Mouse (Mus musculus): ENCODE results near the gene Nat8f2. TPM values are rescaled to one million over a fixed set of nuclear protein-coding genes. Genes with fewer than 3 reads are reported as not detected.

The Nat8f2 gene
- 0.22 TPM for polyA plus RNA-seq (2015; fragmentation: Illumina TruSeq; extraction: RNeasy Lipid Tissue Mini Kit (QIAGEN cat#74804); ENCODE audit: low read depth, low replicate concordance)

GRCm38 (mm10) chr6:85869006-85869405 lies at the start of gene Nat8f2:
Gene Nat8f2, minus strand, starts transcription at chr6:85869158.

DNA sequence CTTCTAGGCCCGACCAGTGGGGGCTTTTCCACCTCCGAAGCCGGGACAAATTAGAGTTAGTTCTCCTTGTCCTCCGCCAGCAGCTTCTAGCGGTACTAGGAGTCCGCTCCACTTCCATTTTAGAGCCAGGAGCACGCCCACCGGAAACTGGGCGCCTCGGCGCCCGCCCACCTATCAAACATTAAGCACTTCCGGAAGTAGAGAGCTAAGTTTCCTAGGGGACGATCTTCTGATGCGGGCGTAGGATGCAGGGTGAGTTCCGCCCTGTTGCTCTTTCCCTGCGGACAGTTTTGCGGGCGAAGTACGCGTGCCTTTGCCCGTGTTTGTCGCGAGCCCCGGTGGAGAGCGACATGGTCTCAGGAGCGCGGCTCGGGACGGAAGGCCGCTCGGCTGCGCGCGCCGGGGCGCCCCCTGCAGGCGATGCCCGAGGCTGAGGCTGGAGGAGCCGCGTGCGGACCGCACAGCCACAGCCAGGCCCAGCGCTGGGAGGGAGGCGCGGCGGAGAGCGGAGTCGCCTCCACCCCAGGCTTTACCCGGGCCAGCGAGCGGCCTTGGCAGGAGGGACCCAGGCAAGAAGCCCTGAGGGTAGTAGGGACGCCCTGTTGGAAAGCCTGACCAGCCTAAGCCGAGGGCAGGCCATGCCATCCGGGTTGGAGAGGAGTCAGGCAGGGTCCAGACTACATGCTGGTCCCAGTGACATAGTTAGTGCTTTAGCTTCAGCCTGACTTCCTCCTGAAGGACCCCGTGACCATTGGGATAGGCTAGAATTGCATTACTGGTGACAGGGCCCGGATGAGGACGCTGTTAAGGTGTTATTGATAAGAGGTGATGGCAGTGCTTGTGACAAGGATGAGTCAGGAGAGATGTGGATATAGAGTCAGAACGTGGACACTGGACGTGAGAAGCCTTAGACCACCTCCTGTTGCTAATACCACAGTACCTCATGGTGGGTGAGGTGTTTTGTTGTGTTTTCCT lies 46.9 kb upstream of the Nat8f2 start, which contains the start of gene Nat8f1:
TSS of gene Nat8f1 (minus strand) at position 149 of the 975 bp plus-strand sequence.

DNA sequence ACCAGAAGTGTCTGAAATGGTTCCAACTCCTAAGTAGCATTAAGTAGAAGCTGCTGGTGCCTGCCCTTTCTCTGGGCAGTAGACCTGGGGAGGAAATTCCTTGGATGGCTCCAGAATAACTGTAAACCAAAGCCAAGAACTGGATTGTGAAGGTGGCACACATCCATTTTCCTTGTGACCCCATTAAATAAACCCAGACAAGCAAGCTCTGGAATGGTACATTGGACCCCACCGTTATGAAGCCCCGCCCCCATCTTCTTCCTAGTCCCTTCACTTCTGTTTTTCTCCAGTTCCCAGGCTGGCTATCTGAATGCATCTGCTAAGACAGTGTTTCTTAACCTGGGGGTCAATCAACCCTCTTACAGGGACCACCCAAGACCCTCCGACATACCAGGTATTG lies 42.6 kb upstream of the Nat8f2 start, which contains the start of gene Tprkb:
TSS of gene Tprkb (plus strand) at position 279 of the 400 bp plus-strand sequence.

DNA sequence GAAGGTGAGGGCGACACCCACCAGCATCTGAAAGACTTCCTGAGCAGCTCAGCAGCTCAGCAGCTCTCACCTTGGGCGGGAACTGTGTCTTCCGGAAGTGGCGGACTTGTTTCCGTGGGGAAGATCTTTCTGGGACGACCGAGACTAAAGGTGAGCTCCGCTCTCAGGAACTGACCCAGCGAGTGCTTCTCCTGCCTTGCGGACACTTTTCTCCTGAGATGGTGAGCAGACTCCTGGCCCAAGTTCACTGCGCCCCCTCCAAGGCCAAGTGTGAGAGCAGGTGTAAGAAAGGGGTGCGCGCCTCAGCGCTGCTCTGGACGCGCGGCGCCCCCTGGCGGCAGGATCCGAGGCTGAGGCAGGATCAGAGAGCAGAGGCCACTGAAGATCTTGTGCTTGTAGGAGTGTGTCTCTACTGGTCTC lies 35.7 kb upstream of the Nat8f2 start, which contains the start of gene Nat8f4:
TSS of gene Nat8f4 (minus strand) at position 243 of the 420 bp plus-strand sequence.

GRCm38 (mm10) chr6:85831796-85832321 lies 37.1 kb downstream of the Nat8f2 start, which contains the start of gene Nat8:
Gene Nat8, minus strand, starts transcription at chr6:85832082.

GRCm38 (mm10) chr6:85820837-85821236 lies 48.1 kb downstream of the Nat8f2 start, which contains the start of the genes Nat8f6 and Nat8f5:
Gene Nat8f6, minus strand, starts transcription at chr6:85820954.
Gene Nat8f5, minus strand, starts transcription at chr6:85820972.

Other genes with a start within 250 kb of the Nat8f2 start
- gene Nat8f7, start 156.0 kb downstream of the Nat8f2 start, polyA plus RNA-seq (2015; fragmentation: Illumina TruSeq; extraction: RNeasy Lipid Tissue Mini Kit (QIAGEN cat#74804); ENCODE audit: low read depth, low replicate concordance): 1.00 TPM
- gene Nat8f3, start 103.4 kb downstream of the Nat8f2 start, polyA plus RNA-seq (2015; fragmentation: Illumina TruSeq; extraction: RNeasy Lipid Tissue Mini Kit (QIAGEN cat#74804); ENCODE audit: low read depth, low replicate concordance): 11.6 TPM
- gene Nat8f6, start 48.2 kb downstream of the Nat8f2 start, polyA plus RNA-seq (2015; fragmentation: Illumina TruSeq; extraction: RNeasy Lipid Tissue Mini Kit (QIAGEN cat#74804); ENCODE audit: low read depth, low replicate concordance): 0.98 TPM
- 5.1 TPM for gene Nat8f5, start 48.2 kb downstream of the Nat8f2 start, polyA plus RNA-seq (2015; fragmentation: Illumina TruSeq; extraction: RNeasy Lipid Tissue Mini Kit (QIAGEN cat#74804); ENCODE audit: low read depth, low replicate concordance)
- 4.3 TPM for gene Nat8, start 37.1 kb downstream of the Nat8f2 start, polyA plus RNA-seq (2015; fragmentation: Illumina TruSeq; extraction: RNeasy Lipid Tissue Mini Kit (QIAGEN cat#74804); ENCODE audit: low read depth, low replicate concordance)
- 12.3 TPM for gene Nat8f4, start 35.7 kb upstream of the Nat8f2 start, polyA plus RNA-seq (2015; fragmentation: Illumina TruSeq; extraction: RNeasy Lipid Tissue Mini Kit (QIAGEN cat#74804); ENCODE audit: low read depth, low replicate concordance)
- 133 TPM for gene Tprkb, start 42.7 kb upstream of the Nat8f2 start, polyA plus RNA-seq (2015; fragmentation: Illumina TruSeq; extraction: RNeasy Lipid Tissue Mini Kit (QIAGEN cat#74804); ENCODE audit: low read depth, low replicate concordance)
- gene Nat8f1, start 46.5 kb upstream of the Nat8f2 start, polyA plus RNA-seq (2015; fragmentation: Illumina TruSeq; extraction: RNeasy Lipid Tissue Mini Kit (QIAGEN cat#74804); ENCODE audit: low read depth, low replicate concordance): 41.6 TPM
- gene Dusp11, start 92.5 kb upstream of the Nat8f2 start, polyA plus RNA-seq (2015; fragmentation: Illumina TruSeq; extraction: RNeasy Lipid Tissue Mini Kit (QIAGEN cat#74804); ENCODE audit: low read depth, low replicate concordance): 62.3 TPM
- not detected for gene Figla, start 147.0 kb upstream of the Nat8f2 start, polyA plus RNA-seq (2015; fragmentation: Illumina TruSeq; extraction: RNeasy Lipid Tissue Mini Kit (QIAGEN cat#74804); ENCODE audit: low read depth, low replicate concordance)
- gene Add2, start 159.5 kb upstream of the Nat8f2 start, polyA plus RNA-seq (2015; fragmentation: Illumina TruSeq; extraction: RNeasy Lipid Tissue Mini Kit (QIAGEN cat#74804); ENCODE audit: low read depth, low replicate concordance): 105 TPM

Data from brain, adult 10 weeks (tissue).